In genomic region chr10:61418131-61418900, GRCm38 (mm10) we compare ENCODE assay signal across 8 mouse cellular contexts. TPM values are rescaled to one million over a fixed set of nuclear protein-coding genes. Genes with fewer than 3 reads are reported as not detected.
A peak's percentile ranks its signal among the peaks of the same experiment; 100 is the strongest.
DNase-seq lines count a peak whose midpoint lies in the region; ATAC-seq and TF ChIP-seq lines count a peak whose summit lies in the region.

No protein-coding gene starts in this region.

- WGBS in embryonic facial prominence, embryonic 13.5 days, result 2% methylated on average over 50 of the region's 50 CpGs
- WGBS in hindbrain, postnatal 0 days, result 3% methylated on average over 47 of the region's 50 CpGs
- WGBS in midbrain, embryonic 11.5 days, result 4% methylated on average over 50 of the region's 50 CpGs

- ATAC-seq in embryonic facial prominence, embryonic 13.5 days (ENCODE audit: insufficient number of reproducible peaks, insufficient read depth, low FRiP score, low TSS enrichment, low read depth), result no peak
- peak; percentile 33; the same call in 1 of the 2 replicates for ATAC-seq in hindbrain, postnatal 0 days
- ATAC-seq in midbrain, embryonic 11.5 days (ENCODE audit: low FRiP score), result peak; percentile 57; the same call in 1 of the 2 replicates

- no peak overlapping the region for H3K27ac ChIP-seq in layer of hippocampus, adult 2 months
- H3K27ac ChIP-seq in embryonic facial prominence, embryonic 13.5 days, result no peak overlapping the region
- H3K27ac ChIP-seq in hindbrain, postnatal 0 days, result no peak overlapping the region
- no peak overlapping the region for H3K27ac ChIP-seq in midbrain, embryonic 11.5 days (ENCODE audit: low read depth, low read length)

- peaks cover 11% of the 10 kb centered on the region for H3K4me1 ChIP-seq in embryonic facial prominence, embryonic 13.5 days
- H3K4me1 ChIP-seq in hindbrain, postnatal 0 days (ENCODE audit: insufficient read depth, low read length), result peaks cover 6% of the 10 kb centered on the region; the same call in 1 of the 2 replicates
- peaks cover 9% of the 10 kb centered on the region; the same call in 1 of the 2 replicates for H3K4me1 ChIP-seq in midbrain, embryonic 11.5 days (ENCODE audit: control insufficient read depth, insufficient read depth, low read length)

- H3K27me3 ChIP-seq in embryonic facial prominence, embryonic 13.5 days, result peaks cover 61% of the 10 kb centered on the region
- H3K27me3 ChIP-seq in hindbrain, postnatal 0 days (ENCODE audit: insufficient read depth, low read length), result peaks cover 33% of the 10 kb centered on the region; the same call in 1 of the 2 replicates
- peaks cover 30% of the 10 kb centered on the region for H3K27me3 ChIP-seq in midbrain, embryonic 11.5 days (ENCODE audit: control insufficient read depth, insufficient read depth, low read length)

- peak overlapping the region; percentile 67 for H3K9ac ChIP-seq in embryonic facial prominence, embryonic 13.5 days
- peak overlapping the region; percentile 37; the same call in 1 of the 2 replicates for H3K9ac ChIP-seq in hindbrain, postnatal 0 days (replicated peaks; ENCODE audit: low read length)
- peak overlapping the region; percentile 44 for H3K9ac ChIP-seq in midbrain, embryonic 11.5 days (ENCODE audit: low read length)

- intact Hi-C loops in left cerebral cortex, postnatal 25 days (cut with DNase I), result no loop called here

- no peak for DNase-seq in layer of hippocampus, adult 2 months (ENCODE audit: low spot score in 2 of 2)
- no peak for DNase-seq in layer of hippocampus, adult 18-20 months (ENCODE audit: low spot score in 2 of 2)
- peak; percentile 26 for DNase-seq in hindbrain, postnatal 0 days (ENCODE audit: low spot score)
- DNase-seq in midbrain, embryonic 11.5 days (ENCODE audit: low spot score, missing footprints), result peak; percentile 96
- DNase-seq in right cerebral cortex, adult 18-20 months, result no peak
- DNase-seq in thymus, postnatal 10 days (ENCODE audit: low spot score in 2 of 2), result no peak
- no peak for DNase-seq in left cerebral cortex, postnatal 25 days (ENCODE audit: low spot score in 2 of 2)

- H3K9me3 ChIP-seq in embryonic facial prominence, embryonic 13.5 days, result no peaks in the 10 kb centered on the region
- H3K9me3 ChIP-seq in hindbrain, postnatal 0 days (ENCODE audit: low read length), result no peaks in the 10 kb centered on the region
- H3K9me3 ChIP-seq in midbrain, embryonic 11.5 days (ENCODE audit: control insufficient read depth, low read length), result no peaks in the 10 kb centered on the region

- peak overlapping the region; percentile 52 for H3K4me3 ChIP-seq in layer of hippocampus, adult 2 months
- peak overlapping the region; percentile 48 for H3K4me3 ChIP-seq in embryonic facial prominence, embryonic 13.5 days
- H3K4me3 ChIP-seq in hindbrain, postnatal 0 days (ENCODE audit: low read length), result peak overlapping the region; percentile 47
- peak overlapping the region; percentile 41 for H3K4me3 ChIP-seq in midbrain, embryonic 11.5 days (ENCODE audit: low read depth, low read length)

- H3K4me2 ChIP-seq in embryonic facial prominence, embryonic 13.5 days, result peak overlapping the region; percentile 85
- H3K4me2 ChIP-seq in hindbrain, postnatal 0 days (ENCODE audit: low read depth, low read length), result peak overlapping the region; percentile 83
- H3K4me2 ChIP-seq in midbrain, embryonic 11.5 days, result peak overlapping the region; percentile 69

- TF ChIP-seq CTCF in layer of hippocampus, adult 2 months (conservative IDR thresholded peaks at IDR 0.05), result no peak
- no peak for TF ChIP-seq CTCF in hindbrain, postnatal 0 days (IDR thresholded peaks at IDR 0.05; ENCODE audit: low read depth)

- no peaks in the 10 kb centered on the region for H3K36me3 ChIP-seq in embryonic facial prominence, embryonic 13.5 days
- no peaks in the 10 kb centered on the region for H3K36me3 ChIP-seq in hindbrain, postnatal 0 days (ENCODE audit: insufficient read depth, low read length)
- H3K36me3 ChIP-seq in midbrain, embryonic 11.5 days (ENCODE audit: control insufficient read depth, insufficient read depth, low read length), result no peaks in the 10 kb centered on the region

RNA-seq across cellular contexts. Expression of gene Nodal, which starts 0.5 kb away (rescaled TPM):
- under 1 TPM; 0.23 to 0.27 TPM for total RNA-seq in layer of hippocampus, adult 2 months (2021)
- total RNA-seq in layer of hippocampus, adult 18-20 months (2021), result under 1 TPM in 1 of 2 experiments, not detected in 1; 0.20 TPM
- polyA plus RNA-seq in embryonic facial prominence, embryonic 13.5 days (2015; fragmentation: Nextera tagmentation; extraction: Ambion mirVana), result 0.15 and 0.25 TPM in 2 replicates
- total RNA-seq in hindbrain, postnatal 0 days (2014; rRNA removed), result 0.58 and 1.1 TPM in 2 replicates
- 0.33 and 0.43 TPM in 2 replicates for polyA plus RNA-seq in hindbrain, postnatal 0 days (2015; fragmentation: Nextera tagmentation; extraction: Ambion mirVana)
- 0.10 TPM in 1 of 2 replicates, not detected in the other for polyA plus RNA-seq in midbrain, embryonic 11.5 days (2014; fragmentation: Nextera tagmentation; extraction: Ambion mirVana)
- under 1 TPM; 0.21 to 0.28 TPM for total RNA-seq in left cerebral cortex, postnatal 25 days (2021)

RNA-seq across cellular contexts. Expression of gene Eif4ebp2, which starts 34.1 kb away (rescaled TPM):
- 10 to 100 TPM; 47.6 to 57.0 TPM for total RNA-seq in layer of hippocampus, adult 2 months (2021)
- 10 to 100 TPM; 55.7 to 56.2 TPM for total RNA-seq in layer of hippocampus, adult 18-20 months (2021)
- polyA plus RNA-seq in embryonic facial prominence, embryonic 13.5 days (2015; fragmentation: Nextera tagmentation; extraction: Ambion mirVana), result 63.3 and 67.6 TPM in 2 replicates
- total RNA-seq in hindbrain, postnatal 0 days (2014; rRNA removed), result 16.1 and 16.2 TPM in 2 replicates
- polyA plus RNA-seq in hindbrain, postnatal 0 days (2015; fragmentation: Nextera tagmentation; extraction: Ambion mirVana), result 34.9 and 35.9 TPM in 2 replicates
- polyA plus RNA-seq in midbrain, embryonic 11.5 days (2014; fragmentation: Nextera tagmentation; extraction: Ambion mirVana), result 30.4 and 32.6 TPM in 2 replicates
- 10 to 100 TPM; 47.7 to 51.4 TPM for total RNA-seq in left cerebral cortex, postnatal 25 days (2021)

RNA-seq across cellular contexts. Expression of gene Pald1, which starts 35.0 kb away (rescaled TPM):
- total RNA-seq in layer of hippocampus, adult 2 months (2021), result 10 to 100 TPM; 15.2 to 16.3 TPM
- 10 to 100 TPM; 10.8 to 11.4 TPM for total RNA-seq in layer of hippocampus, adult 18-20 months (2021)
- 22.4 and 22.5 TPM in 2 replicates for polyA plus RNA-seq in embryonic facial prominence, embryonic 13.5 days (2015; fragmentation: Nextera tagmentation; extraction: Ambion mirVana)
- total RNA-seq in hindbrain, postnatal 0 days (2014; rRNA removed), result 34.3 and 36.0 TPM in 2 replicates
- polyA plus RNA-seq in hindbrain, postnatal 0 days (2015; fragmentation: Nextera tagmentation; extraction: Ambion mirVana), result 21.7 TPM in 2 replicates
- 15.3 and 17.3 TPM in 2 replicates for polyA plus RNA-seq in midbrain, embryonic 11.5 days (2014; fragmentation: Nextera tagmentation; extraction: Ambion mirVana)
- total RNA-seq in left cerebral cortex, postnatal 25 days (2021), result 10 to 100 TPM in 1 of 2 experiments, 1 to 10 TPM in 1; 9.0 to 10.2 TPM

RNA-seq across cellular contexts. Expression of gene Lrrc20, which starts 57.3 kb away (rescaled TPM):
- 10 to 100 TPM; 21.4 to 24.4 TPM for total RNA-seq in layer of hippocampus, adult 2 months (2021)
- 10 to 100 TPM; 23.2 to 25.2 TPM for total RNA-seq in layer of hippocampus, adult 18-20 months (2021)
- polyA plus RNA-seq in embryonic facial prominence, embryonic 13.5 days (2015; fragmentation: Nextera tagmentation; extraction: Ambion mirVana), result 10.2 and 12.4 TPM in 2 replicates
- 13.5 and 19.6 TPM in 2 replicates for total RNA-seq in hindbrain, postnatal 0 days (2014; rRNA removed)
- polyA plus RNA-seq in hindbrain, postnatal 0 days (2015; fragmentation: Nextera tagmentation; extraction: Ambion mirVana), result 9.7 and 10.2 TPM in 2 replicates
- polyA plus RNA-seq in midbrain, embryonic 11.5 days (2014; fragmentation: Nextera tagmentation; extraction: Ambion mirVana), result 9.8 and 11.3 TPM in 2 replicates
- 10 to 100 TPM; 17.5 to 18.0 TPM for total RNA-seq in left cerebral cortex, postnatal 25 days (2021)

Comparison
In these comparisons a context has a peak if more than half of its experiments do, and no peak if none do; other contexts are left out.
1. DNase-seq: peak in hindbrain, postnatal 0 days (single experiment) and midbrain, embryonic 11.5 days (single experiment); none in layer of hippocampus, adult 2 months (0 of 2), layer of hippocampus, adult 18-20 months (0 of 2), right cerebral cortex, adult 18-20 months (single experiment), thymus, postnatal 10 days (0 of 2) and left cerebral cortex, postnatal 25 days (0 of 2).
2. Peak in every context shown above with its lines, with median percentiles within 50 percentile points of each other: H3K4me3 ChIP-seq, H3K4me2 ChIP-seq and H3K9ac ChIP-seq.